Mouse (Mus musculus): Measurements from ENCODE around the gene Strbp.
"Not testable (repeated sequence)": the region's sequence is repeated elsewhere in the genome, so short reads cannot be mapped to it uniquely, and the experiment has no call there.

The Strbp gene

GRCm38 (mm10) chr2:37530766-37531165 lies 172.9 kb downstream of the Strbp start:
- in situ Hi-C loops (cut with MboI, MseI), result no loop called here

GRCm38 (mm10) chr2:37529397-37529796 lies 174.3 kb downstream of the Strbp start:
- in situ Hi-C loops (cut with MboI, MseI), result no loop called here

GRCm38 (mm10) chr2:37527587-37527986 lies 176.1 kb downstream of the Strbp start:
- in situ Hi-C loops (cut with MboI, MseI), result no loop called here

GRCm38 (mm10) chr2:37519286-37519640 lies 184.4 kb downstream of the Strbp start:
- in situ Hi-C loops (cut with MboI, MseI), result no loop called here

GRCm38 (mm10) chr2:37518561-37519285 lies 184.9 kb downstream of the Strbp start:
- in situ Hi-C loops (cut with MboI, MseI), result no loop called here

- in situ Hi-C loops (cut with MboI, MseI), result no loop called here
These were observed 186.7 kb downstream of the Strbp start for GRCm38 (mm10) chr2:37516922-37517462.

- in situ Hi-C loops (cut with MboI, MseI), result no loop called here
These were observed 187.5 kb downstream of the Strbp start, which contains the start of gene Gpr21 for GRCm38 (mm10) chr2:37516030-37516710. Gpr21 (plus strand) TSS chr2:37516332.

- in situ Hi-C loops (cut with MboI, MseI), result no loop called here
These were observed 192.3 kb downstream of the Strbp start for GRCm38 (mm10) chr2:37511134-37511901.

- in situ Hi-C loops (cut with MboI, MseI), result not testable (repeated sequence)
These were observed 197.8 kb downstream of the Strbp start for GRCm38 (mm10) chr2:37505856-37506255.

GRCm38 (mm10) chr2:37497321-37497720 lies 206.3 kb downstream of the Strbp start:
- in situ Hi-C loops (cut with MboI, MseI), result no loop called here

- in situ Hi-C loops (cut with MboI, MseI), result no loop called here
These were observed 214.7 kb downstream of the Strbp start for GRCm38 (mm10) chr2:37488956-37489355.

- in situ Hi-C loops (cut with MboI, MseI), result no loop called here
These were observed 217.3 kb downstream of the Strbp start for GRCm38 (mm10) chr2:37486408-37486807.

GRCm38 (mm10) chr2:37485370-37485769 lies 218.3 kb downstream of the Strbp start:
- in situ Hi-C loops (cut with MboI, MseI), result no loop called here

GRCm38 (mm10) chr2:37484165-37484564 lies 219.5 kb downstream of the Strbp start:
- in situ Hi-C loops (cut with MboI, MseI), result no loop called here

GRCm38 (mm10) chr2:37480039-37480438 lies 223.6 kb downstream of the Strbp start:
- in situ Hi-C loops (cut with MboI, MseI), result no loop called here

GRCm38 (mm10) chr2:37479559-37479958 lies 224.1 kb downstream of the Strbp start:
- in situ Hi-C loops (cut with MboI, MseI), result no loop called here

- in situ Hi-C loops (cut with MboI, MseI), result no loop called here
These were observed 237.4 kb downstream of the Strbp start for GRCm38 (mm10) chr2:37466266-37466665.

GRCm38 (mm10) chr2:37460707-37461106 lies 243.0 kb downstream of the Strbp start:
- in situ Hi-C loops (cut with MboI, MseI), result no loop called here

GRCm38 (mm10) chr2:37452376-37452760 lies 251.3 kb downstream of the Strbp start:
- in situ Hi-C loops (cut with MboI, MseI), result no loop called here

GRCm38 (mm10) chr2:37451667-37452375 lies 251.8 kb downstream of the Strbp start:
- in situ Hi-C loops (cut with MboI, MseI), result no loop called here

Data from regulatory T cell (primary cell).